Mouse (Mus musculus) C2C12 (cell line): ENCODE results near the gene Itgb7.

Experiments used
- CTCF ChIP-seq: IDR thresholded peaks from one replicate; pipeline ENCODE4 v1.5.1; 2011; ENCODE audit not compliant: control insufficient read depth, insufficient read depth, insufficient read length
- MYOG ChIP-seq: IDR thresholded peaks from one replicate; pipeline ENCODE4 v1.6.1; 2011; ENCODE audit not compliant: control insufficient read depth, insufficient read length; ENCODE audit errors: extremely low read depth

DNA sequence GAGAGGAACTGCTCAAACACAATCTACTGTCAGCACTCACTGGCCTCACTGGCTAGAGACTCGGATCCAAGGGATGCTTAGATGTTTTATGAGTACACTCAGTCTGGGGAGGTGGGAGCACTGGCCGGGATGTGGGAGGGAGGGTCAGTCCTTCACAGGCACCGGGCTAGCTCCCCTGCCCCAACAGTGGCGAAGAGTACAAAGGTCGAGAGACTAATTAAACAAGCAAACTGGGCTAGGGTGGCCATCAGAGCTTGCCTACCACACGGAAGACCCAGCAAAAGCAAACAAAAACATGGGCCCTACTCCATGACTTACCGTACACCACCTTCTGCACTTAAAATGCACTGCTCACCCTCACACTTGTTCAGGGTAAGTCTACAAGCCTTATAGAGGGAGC lies 40.0 kb downstream of the Itgb7 start:
- TF ChIP-seq MYOG (no peak), CTCF (no peak)
